Comparison of ENCODE assay signal across 9 mouse cellular contexts in the genomic region with DNA sequence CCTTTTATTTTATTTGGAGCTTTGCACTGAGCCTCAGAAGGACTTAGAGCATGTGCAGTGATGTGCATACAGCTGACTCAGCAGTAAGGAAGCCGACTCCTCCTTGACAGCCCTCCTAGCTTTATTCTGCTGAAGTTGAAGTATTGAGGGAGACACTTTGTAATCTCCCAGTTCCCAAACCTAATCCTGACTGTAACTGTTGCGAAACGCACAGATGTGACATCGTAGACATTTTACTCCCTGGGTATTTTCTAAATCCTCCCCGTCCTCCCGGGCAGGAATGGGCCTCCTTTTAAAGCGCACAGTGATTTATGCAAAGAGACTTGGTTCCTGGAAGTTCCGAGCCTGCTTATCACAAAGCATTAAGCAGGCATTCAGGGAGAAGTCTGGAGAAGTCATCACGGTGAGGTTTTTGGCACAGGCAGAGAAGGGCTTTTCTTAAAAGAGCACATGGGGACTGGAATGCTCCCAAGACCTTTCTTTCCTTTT.
A peak's percentile ranks its signal among the peaks of the same experiment; 100 is the strongest.
DNase-seq lines count a peak whose midpoint lies in the region; ATAC-seq and TF ChIP-seq lines count a peak whose summit lies in the region.
"Had no signal": no experiment of that assay in that cellular context is flagged by ENCODE, and none has a peak within 500 bp of the region (broad histone marks: within the 10 kb centered on the region; RNA-seq: fewer than 3 reads in every experiment).

No protein-coding gene starts in this region.

- H3K4me1 ChIP-seq in midbrain, embryonic 14.5 days (ENCODE audit: control insufficient read depth, insufficient read depth, low read length) = no peaks in the 10 kb centered on the region
- H3K4me1 ChIP-seq in midbrain, embryonic 10.5 days = peaks cover 26% of the 10 kb centered on the region
- H3K4me1 ChIP-seq in heart, postnatal 0 days (ENCODE audit: control insufficient read depth, insufficient read depth) = no peaks in the 10 kb centered on the region

- TF ChIP-seq CTCF in heart, postnatal 0 days (IDR thresholded peaks at IDR 0.05; ENCODE audit: low read depth) = no peak

- H3K4me3 ChIP-seq in midbrain, embryonic 14.5 days (replicated peaks; ENCODE audit: low read depth, low read length) = no peak overlapping the region
- no peak overlapping the region for H3K4me3 ChIP-seq in midbrain, embryonic 10.5 days
- H3K4me3 ChIP-seq in heart, postnatal 0 days (ENCODE audit: low read depth, low read length) = no peak overlapping the region

- no peak overlapping the region for H3K9ac ChIP-seq in midbrain, embryonic 14.5 days (replicated peaks; ENCODE audit: low read length)
- H3K9ac ChIP-seq in heart, postnatal 0 days (replicated peaks; ENCODE audit: low read depth, low read length) = 0 out of 2 replicates have a peak overlapping the region, but pooled peaks have one; percentile 2

- DNase-seq in embryo, embryonic 9.5 days (ENCODE audit: extremely low spot score) = peak; percentile 19
- no peak for DNase-seq in embryo, embryonic 10 days (ENCODE audit: low spot score)
- DNase-seq in midbrain, embryonic 14.5 days = peak; percentile 27
- no peak for DNase-seq in midbrain, embryonic 10.5 days (ENCODE audit: low spot score)
- DNase-seq in heart, postnatal 0 days (ENCODE audit: low spot score) = no peak
- peak; percentile 69 for DNase-seq in yolk sac, embryonic 10.5 days (ENCODE audit: low spot score)
- DNase-seq in lung, adult 18-20 months = no peak
- DNase-seq in spleen, adult 12 weeks (ENCODE audit: low spot score) = no peak
- DNase-seq: cerebellum, postnatal 10 days had no signal

- WGBS in midbrain, embryonic 14.5 days = 16% methylated on average over 9 of the region's 9 CpGs
- WGBS in midbrain, embryonic 10.5 days = 48% methylated on average over 9 of the region's 9 CpGs
- WGBS in heart, postnatal 0 days = 25% methylated on average over 9 of the region's 9 CpGs

- no peak for ATAC-seq in midbrain, embryonic 14.5 days (ENCODE audit: low FRiP score, low TSS enrichment)
- no peak for ATAC-seq in heart, postnatal 0 days (ENCODE audit: insufficient read depth, low read depth)

- no peak for TF ChIP-seq EP300 in heart, postnatal 0 days (IDR thresholded peaks at IDR 0.05; ENCODE audit: low read depth)

- H3K36me3 ChIP-seq in midbrain, embryonic 14.5 days (ENCODE audit: control insufficient read depth, insufficient read depth, low read length) = no peaks in the 10 kb centered on the region
- peaks cover 8% of the 10 kb centered on the region; the same call in 1 of the 2 replicates for H3K36me3 ChIP-seq in midbrain, embryonic 10.5 days
- H3K36me3 ChIP-seq in heart, postnatal 0 days (replicated peaks; ENCODE audit: control insufficient read depth, insufficient read depth, low read length) = no peaks in the 10 kb centered on the region

- no peaks in the 10 kb centered on the region for H3K27me3 ChIP-seq in midbrain, embryonic 14.5 days (ENCODE audit: control insufficient read depth, insufficient read depth, low read length)
- no peaks in the 10 kb centered on the region for H3K27me3 ChIP-seq in midbrain, embryonic 10.5 days (ENCODE audit: low read depth, poor library complexity, severe bottlenecking)
- no peaks in the 10 kb centered on the region for H3K27me3 ChIP-seq in heart, postnatal 0 days (ENCODE audit: control insufficient read depth, insufficient read depth, low read length)

- no peak overlapping the region for H3K27ac ChIP-seq in midbrain, embryonic 14.5 days (replicated peaks; ENCODE audit: low read depth, low read length)
- H3K27ac ChIP-seq in midbrain, embryonic 10.5 days (replicated peaks) = no peak overlapping the region
- no peak overlapping the region for H3K27ac ChIP-seq in heart, postnatal 0 days (ENCODE audit: low read depth)

- no peaks in the 10 kb centered on the region for H3K9me3 ChIP-seq in midbrain, embryonic 14.5 days (ENCODE audit: control insufficient read depth, low read length)
- H3K9me3 ChIP-seq in midbrain, embryonic 10.5 days (replicated peaks) = 0 out of 2 replicates have a peak, but pooled peaks cover 3% of the 10 kb centered on the region
- H3K9me3 ChIP-seq in heart, postnatal 0 days (replicated peaks; ENCODE audit: control insufficient read depth, low read length) = no peaks in the 10 kb centered on the region

- no peak overlapping the region for H3K4me2 ChIP-seq in midbrain, embryonic 14.5 days (ENCODE audit: low read length)
- H3K4me2 ChIP-seq in heart, postnatal 0 days (ENCODE audit: low read depth, low read length) = peak overlapping the region; percentile 22

Comparison
In these comparisons a context has a peak if more than half of its experiments do, and no peak if none do; other contexts are left out.
1. DNase-seq: peak in embryo, embryonic 9.5 days (single experiment), midbrain, embryonic 14.5 days (single experiment) and yolk sac, embryonic 10.5 days (single experiment); none in embryo, embryonic 10 days (single experiment), midbrain, embryonic 10.5 days (single experiment), heart, postnatal 0 days (single experiment), lung, adult 18-20 months (0 of 2) and spleen, adult 12 weeks (single experiment).